Mouse (Mus musculus) embryo, embryonic 11.5 days (tissue): ENCODE results near the gene Mamld1.

ENCODE experiments used
- DNase-seq: peaks from one replicate; pipeline ENCODE4 v3.0.0-alpha.2; 2012; ENCODE audit warnings: low read depth, low spot score

The Mamld1 gene

GRCm38 (mm10) chrX:71131464-71131863, 81.4 kb downstream of the Mamld1 start:
- no peak for DNase-seq

- no peak for DNase-seq
Measured at GRCm38 (mm10) chrX:71141390-71141789, 91.3 kb downstream of the Mamld1 start.

- no peak for DNase-seq
Measured at GRCm38 (mm10) chrX:71149441-71150050, 99.5 kb downstream of the Mamld1 start.

- DNase-seq, result no peak
Measured at GRCm38 (mm10) chrX:71150551-71151001, 100.5 kb downstream of the Mamld1 start.

GRCm38 (mm10) chrX:71181526-71181925, 131.5 kb downstream of the Mamld1 start:
- no peak for DNase-seq

GRCm38 (mm10) chrX:71183671-71184070, 133.6 kb downstream of the Mamld1 start:
- no peak for DNase-seq

- no peak for DNase-seq
Measured at GRCm38 (mm10) chrX:71186396-71186795, 136.3 kb downstream of the Mamld1 start.

- DNase-seq, result no peak
Measured at GRCm38 (mm10) chrX:71204776-71205175, 154.7 kb downstream of the Mamld1 start.
